Mouse (Mus musculus) heart, postnatal 0 days (tissue): ENCODE measurements at regions not wholly inside any gene's neighbourhood (a gene's known extent, or its start where the extent isn't known, plus 50 kb on each side); places are given as distances from the start of the nearest gene placed in this dataset.
A peak's percentile ranks its signal among the peaks of the same experiment; 100 is the strongest.

ENCODE experiments used
- ATAC-seq: fragments of 200-750 bp; cut with Nextera tagmentation; 2 replicates; pipeline ENCODE4 v1.8.0; 2017; ENCODE audit warnings: low read depth, moderate number of reproducible peaks, moderate library complexity; ENCODE audit not compliant: insufficient read depth
- DNase-seq: peaks from one replicate; pipeline ENCODE4 v3.0.0-alpha.2; 2016; ENCODE audit warnings: low spot score
- H3K27ac ChIP-seq: fragments of 300-500 bp; sonication (generic); 2 replicates; pipeline ENCODE4 v1.5.1; 2014; ENCODE audit warnings: low read depth, mild to moderate bottlenecking
- H3K27me3 ChIP-seq: fragments of 300-500 bp; sonication (generic); 2 replicates; pipeline ENCODE4 v1.6.1; 2014; ENCODE audit warnings: low read length, mixed read lengths; ENCODE audit not compliant: control insufficient read depth, insufficient read depth
- H3K36me3 ChIP-seq: fragments of 300-500 bp; sonication (generic); replicated peaks from 2 replicates; pipeline ENCODE4 v1.6.1; 2014; ENCODE audit warnings: low read length, mixed read lengths; ENCODE audit not compliant: control insufficient read depth, insufficient read depth
- H3K4me1 ChIP-seq: fragments of 300-500 bp; sonication (generic); 2 replicates; pipeline ENCODE4 v1.6.1; 2014; ENCODE audit warnings: antibody characterized with exemption; ENCODE audit not compliant: control insufficient read depth, insufficient read depth
- H3K4me2 ChIP-seq: fragments of 300-500 bp; sonication (generic); 2 replicates; pipeline ENCODE4 v1.6.1; 2014; ENCODE audit warnings: low read depth, mild to moderate bottlenecking, low read length, moderate library complexity
- H3K4me3 ChIP-seq: fragments of 300-500 bp; sonication (generic); 2 replicates; pipeline ENCODE4 v1.5.1; 2014; ENCODE audit warnings: low read depth, low read length
- H3K9ac ChIP-seq: fragments of 300-500 bp; sonication (generic); replicated peaks from 2 replicates; pipeline ENCODE4 v1.6.1; 2014; ENCODE audit warnings: low read depth, low read length, mixed read lengths
- H3K9me3 ChIP-seq: fragments of 300-500 bp; sonication (generic); replicated peaks from 2 replicates; pipeline ENCODE4 v1.6.1; 2016; ENCODE audit warnings: low read length; ENCODE audit not compliant: control insufficient read depth
- CTCF ChIP-seq: IDR thresholded peaks from 2 replicates; pipeline ENCODE4 v1.5.1; 2016; ENCODE audit warnings: antibody characterized with exemption, control low read depth, low read depth
- EP300 ChIP-seq: IDR thresholded peaks from 2 replicates; pipeline ENCODE4 v1.6.1; 2016; ENCODE audit warnings: antibody characterized with exemption, low read depth
- WGBS: fragments of 180-500 bp; shearing (Covaris S2); extraction: QIAGEN DNeasy Blood & Tissue Kit; methylation state at CpG from one replicate; pipeline ENCODE4 v1.1.7; 2014; 5-methylcytosine and 5-hydroxymethylcytosine counted together

- 59% methylated on average over 8 of the region's 8 CpGs for WGBS
- Histone ChIP-seq H3K4me3 (no peak overlapping the region), H3K27me3 (no peaks in the 10 kb centered on the region), H3K27ac (no peak overlapping the region), H3K4me2 (no peak overlapping the region), H3K4me1 (no peaks in the 10 kb centered on the region), H3K36me3 (no peaks in the 10 kb centered on the region), H3K9ac (no peak overlapping the region), H3K9me3 (no peaks in the 10 kb centered on the region)
- ATAC-seq (no peak), DNase-seq (no peak)
- no peak for TF ChIP-seq EP300
- TF ChIP-seq CTCF = no peak
Measured at GRCm38 (mm10) chr4:28523343-28523742, 289.6 kb upstream of the Epha7 start.

- no peaks in the 10 kb centered on the region for H3K9me3 ChIP-seq
- TF ChIP-seq EP300 (no peak), CTCF (no peak)
- DNase-seq (peak; percentile 11), ATAC-seq (no peak)
- H3K4me1 ChIP-seq = no peaks in the 10 kb centered on the region
- no peak overlapping the region for H3K27ac ChIP-seq
- no peaks in the 10 kb centered on the region for H3K36me3 ChIP-seq
- no peak overlapping the region for H3K4me2 ChIP-seq
- no peaks in the 10 kb centered on the region for H3K27me3 ChIP-seq
- 13% methylated on average over 1 of the region's 1 CpGs for WGBS
- H3K4me3 ChIP-seq = no peak overlapping the region
- no peak overlapping the region for H3K9ac ChIP-seq
Measured at GRCm38 (mm10) chr4:28542218-28542617, 270.7 kb upstream of the Epha7 start.

- no peak for TF ChIP-seq EP300
- no peak for TF ChIP-seq CTCF
- Histone ChIP-seq H3K9ac (no peak overlapping the region), H3K27me3 (no peaks in the 10 kb centered on the region), H3K27ac (no peak overlapping the region), H3K4me1 (no peaks in the 10 kb centered on the region), H3K36me3 (no peaks in the 10 kb centered on the region), H3K4me2 (no peak overlapping the region), H3K4me3 (no peak overlapping the region), H3K9me3 (no peaks in the 10 kb centered on the region)
- DNase-seq = no peak
- WGBS = 55% methylated on average over 1 of the region's 1 CpGs
- no peak for ATAC-seq
Measured at GRCm38 (mm10) chr4:28542696-28543328, 270.1 kb upstream of the Epha7 start.

- H3K9ac ChIP-seq = no peak overlapping the region
- no peak overlapping the region for H3K27ac ChIP-seq
- no peak overlapping the region for H3K4me2 ChIP-seq
- no peaks in the 10 kb centered on the region for H3K4me1 ChIP-seq
- DNase-seq (no peak), ATAC-seq (no peak)
- no peaks in the 10 kb centered on the region for H3K36me3 ChIP-seq
- H3K4me3 ChIP-seq = no peak overlapping the region
- H3K9me3 ChIP-seq = no peaks in the 10 kb centered on the region
- no peaks in the 10 kb centered on the region for H3K27me3 ChIP-seq
- TF ChIP-seq CTCF (no peak), EP300 (no peak)
- WGBS = 38% methylated on average over 6 of the region's 6 CpGs
Measured at GRCm38 (mm10) chr4:28548231-28548836, 264.6 kb upstream of the Epha7 start.

GRCm38 (mm10) chr4:28571092-28571770 lies 241.7 kb upstream of the Epha7 start:
- TF ChIP-seq CTCF (no peak), EP300 (no peak)
- no peaks in the 10 kb centered on the region for H3K36me3 ChIP-seq
- 69% methylated on average over 4 of the region's 4 CpGs for WGBS
- no peak overlapping the region for H3K4me3 ChIP-seq
- H3K4me1 ChIP-seq = no peaks in the 10 kb centered on the region
- DNase-seq (no peak), ATAC-seq (no peak)
- H3K9me3 ChIP-seq = no peaks in the 10 kb centered on the region
- no peak overlapping the region for H3K9ac ChIP-seq
- H3K27ac ChIP-seq = no peak overlapping the region
- no peak overlapping the region for H3K4me2 ChIP-seq
- no peaks in the 10 kb centered on the region for H3K27me3 ChIP-seq
